Mouse (Mus musculus) testis, adult 2 months (tissue): ENCODE data around the gene Mrpl47. TPM values are rescaled to one million over a fixed set of nuclear protein-coding genes. Genes with fewer than 3 reads are reported as not detected.

Experiments
- H3K27ac ChIP-seq: fragments of 200-500 bp; 2 replicates; pipeline ENCODE4 v1.5.1; 2012; ENCODE audit warnings: low read depth, low read length; ENCODE audit not compliant: control insufficient read depth, insufficient read depth
- H3K27me3 ChIP-seq: fragments of 200-500 bp; 2 replicates; pipeline ENCODE4 v1.6.1; 2012; ENCODE audit warnings: mild to moderate bottlenecking, low read length, moderate library complexity; ENCODE audit not compliant: control insufficient read depth, insufficient read depth
- H3K36me3 ChIP-seq: fragments of 200-500 bp; 2 replicates; pipeline ENCODE4 v1.6.1; 2012; ENCODE audit warnings: mild to moderate bottlenecking, low read length; ENCODE audit not compliant: control insufficient read depth, insufficient read depth
- H3K4me1 ChIP-seq: fragments of 200-500 bp; 2 replicates; pipeline ENCODE4 v1.6.1; 2012; ENCODE audit warnings: low read length; ENCODE audit not compliant: control insufficient read depth, insufficient read depth
- H3K4me3 ChIP-seq: fragments of 200-500 bp; 2 replicates; pipeline ENCODE4 v1.5.1; 2012; ENCODE audit warnings: low read depth, mild to moderate bottlenecking, low read length, moderate library complexity, mixed read lengths; ENCODE audit not compliant: control insufficient read depth
- CTCF ChIP-seq: fragments of 200-500 bp; IDR thresholded peaks from 2 replicates; pipeline ENCODE4 v1.5.1; 2012; ENCODE audit warnings: low read depth, mild to moderate bottlenecking, inconsistent platforms, low read length, moderate library complexity; ENCODE audit not compliant: control insufficient read depth, insufficient read depth, insufficient replicate concordance
- POLR2A ChIP-seq: fragments of 200-500 bp; IDR thresholded peaks from 2 replicates; pipeline ENCODE4 v1.6.1; 2012; ENCODE audit warnings: low read depth, mild to moderate bottlenecking, inconsistent platforms, low read length, moderate library complexity; ENCODE audit not compliant: control insufficient read depth
- polyA plus RNA-seq: library from polyadenylated mRNA; depleted of rRNA; stranded (reverse); fragments of >200 nt; gene quantifications from 2 replicates; pipeline ENCODE4 v1.2.3, GENCODE M21; 2012; rRNA removed

The Mrpl47 gene
- polyA plus RNA-seq, 1 experiment: 18.8 TPM

DNA sequence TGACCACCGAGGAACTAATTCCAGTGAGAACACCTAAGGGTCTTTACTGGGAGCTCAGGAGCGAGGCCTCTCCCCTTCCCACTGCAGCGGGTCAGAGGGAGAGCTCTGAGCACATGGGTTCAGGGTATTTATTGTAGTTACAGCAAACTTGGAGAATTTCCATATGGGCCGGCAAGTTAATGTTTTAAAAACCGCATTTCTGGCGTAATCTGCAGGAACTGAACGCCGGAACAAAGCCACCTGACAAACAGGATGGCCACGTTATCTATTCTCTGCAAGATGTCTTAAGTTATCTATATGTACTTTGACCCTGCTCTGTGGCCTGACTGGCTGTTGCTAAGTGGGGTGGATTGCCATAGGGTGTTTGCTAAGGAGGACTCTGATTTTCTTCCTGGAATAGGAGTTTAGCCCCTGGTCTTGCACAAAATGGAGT, 47.8 kb downstream of the Mrpl47 start:
- no peaks in the 10 kb centered on the region for H3K27me3 ChIP-seq
- TF ChIP-seq POLR2A (no peak), CTCF (no peak)
- H3K4me1 ChIP-seq: no peaks in the 10 kb centered on the region
- no peak overlapping the region for H3K27ac ChIP-seq
- no peaks in the 10 kb centered on the region for H3K36me3 ChIP-seq
- no peak overlapping the region for H3K4me3 ChIP-seq

DNA sequence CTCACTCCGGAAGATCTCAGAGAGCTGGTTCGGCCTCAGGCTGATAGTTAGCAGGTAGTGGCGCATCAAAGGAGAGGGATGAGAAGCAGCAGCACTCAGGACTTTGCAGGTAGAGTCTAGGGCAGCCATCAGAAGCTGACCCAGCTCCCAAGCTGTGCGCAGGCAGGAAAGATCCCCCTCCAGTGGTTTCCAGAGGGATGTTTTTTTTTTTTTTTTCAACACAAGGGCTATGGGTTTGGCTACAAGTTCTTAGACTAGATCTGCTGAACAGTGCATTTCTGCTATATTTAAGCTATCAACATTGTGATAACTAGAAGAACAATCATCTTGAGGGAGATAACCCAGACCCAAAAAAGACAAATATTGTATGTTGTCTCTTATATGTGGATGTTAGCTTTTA, 50.2 kb downstream of the Mrpl47 start:
- no peak overlapping the region for H3K27ac ChIP-seq
- no peak overlapping the region for H3K4me3 ChIP-seq
- no peak for TF ChIP-seq CTCF
- TF ChIP-seq POLR2A: no peak
- H3K36me3 ChIP-seq: no peaks in the 10 kb centered on the region
- no peaks in the 10 kb centered on the region for H3K27me3 ChIP-seq
- H3K4me1 ChIP-seq: no peaks in the 10 kb centered on the region

DNA sequence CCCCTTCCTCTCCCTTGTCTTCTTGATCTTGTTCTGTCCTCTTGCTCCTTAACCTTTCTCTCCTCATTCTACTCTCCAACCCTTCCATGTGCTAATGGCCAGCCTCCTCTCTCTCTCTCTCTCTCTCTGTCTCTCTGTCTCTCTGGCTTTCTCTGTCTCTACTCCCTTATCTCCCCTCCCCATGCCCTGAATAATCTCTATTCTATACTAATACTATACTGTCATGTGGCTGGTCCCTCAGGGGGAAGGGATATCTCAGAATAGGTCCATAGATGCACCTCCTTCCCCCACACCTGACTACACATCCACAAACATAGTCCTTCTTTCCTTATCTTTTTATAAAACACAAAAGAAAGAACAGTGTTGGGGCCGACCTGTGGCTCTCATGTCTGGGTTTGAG, 50.9 kb downstream of the Mrpl47 start:
- H3K27me3 ChIP-seq: no peaks in the 10 kb centered on the region
- H3K27ac ChIP-seq: no peak overlapping the region
- H3K36me3 ChIP-seq: no peaks in the 10 kb centered on the region
- no peak overlapping the region for H3K4me3 ChIP-seq
- no peaks in the 10 kb centered on the region for H3K4me1 ChIP-seq
- no peak for TF ChIP-seq CTCF
- TF ChIP-seq POLR2A: no peak

DNA sequence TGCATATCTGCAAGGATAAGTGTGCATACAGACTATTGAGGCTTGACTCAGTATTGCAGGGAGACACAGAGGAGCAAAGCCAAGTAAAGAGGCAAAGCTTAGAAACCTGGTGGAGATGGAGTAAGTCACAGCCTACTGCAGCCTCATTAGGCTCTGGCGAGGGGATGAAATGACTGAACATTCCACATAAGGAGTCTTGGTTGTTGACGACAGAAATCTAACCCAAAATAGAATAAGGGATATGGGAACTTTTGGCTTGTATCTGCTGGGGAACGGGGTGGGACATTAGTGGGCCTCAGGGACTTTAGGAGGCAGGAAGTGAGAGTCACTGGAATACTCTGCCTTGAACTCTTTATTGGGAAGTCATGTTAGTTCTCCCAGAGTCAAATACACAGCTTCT, 52.8 kb downstream of the Mrpl47 start:
- H3K27me3 ChIP-seq: no peaks in the 10 kb centered on the region
- TF ChIP-seq CTCF (no peak), POLR2A (no peak)

DNA sequence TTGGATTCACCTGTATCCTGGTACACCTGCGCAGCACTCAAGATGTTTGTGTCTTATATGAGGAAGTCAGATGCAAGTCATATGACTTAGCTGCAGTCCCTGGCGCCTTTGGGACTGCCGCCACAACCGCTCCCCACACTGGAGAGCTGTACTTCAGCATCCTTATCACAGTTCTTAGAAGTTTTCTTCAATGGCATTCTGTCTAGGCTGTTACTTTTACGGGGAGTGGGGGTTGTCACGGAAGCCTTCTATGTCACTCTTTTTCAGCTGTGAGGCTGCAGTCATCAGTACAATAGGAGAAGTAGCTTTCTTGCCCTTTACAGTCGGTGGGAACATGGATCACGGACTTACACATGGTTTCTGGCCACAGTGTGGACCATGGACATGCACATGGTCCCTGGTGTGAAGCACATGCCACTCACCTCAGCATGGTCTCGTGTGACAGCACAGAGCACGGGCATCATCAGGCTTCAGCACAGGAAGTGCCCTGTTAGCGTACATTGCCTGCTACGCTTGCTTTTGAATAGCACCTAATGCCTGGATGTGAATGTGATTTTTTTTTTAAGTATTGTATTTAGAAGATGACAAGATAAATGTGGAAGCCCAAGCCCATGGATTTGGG, 54.4 kb downstream of the Mrpl47 start:
- no peak overlapping the region for H3K27ac ChIP-seq
- no peaks in the 10 kb centered on the region for H3K36me3 ChIP-seq
- H3K4me3 ChIP-seq: no peak overlapping the region
- no peaks in the 10 kb centered on the region for H3K27me3 ChIP-seq
- H3K4me1 ChIP-seq: no peaks in the 10 kb centered on the region
- no peak for TF ChIP-seq POLR2A
- no peak for TF ChIP-seq CTCF

More for the DNA sequence above, 52.8 kb downstream of the Mrpl47 start:
- Histone ChIP-seq H3K4me1 (no peaks in the 10 kb centered on the region), H3K4me3 (no peak overlapping the region), H3K27ac (no peak overlapping the region), H3K36me3 (no peaks in the 10 kb centered on the region)

DNA sequence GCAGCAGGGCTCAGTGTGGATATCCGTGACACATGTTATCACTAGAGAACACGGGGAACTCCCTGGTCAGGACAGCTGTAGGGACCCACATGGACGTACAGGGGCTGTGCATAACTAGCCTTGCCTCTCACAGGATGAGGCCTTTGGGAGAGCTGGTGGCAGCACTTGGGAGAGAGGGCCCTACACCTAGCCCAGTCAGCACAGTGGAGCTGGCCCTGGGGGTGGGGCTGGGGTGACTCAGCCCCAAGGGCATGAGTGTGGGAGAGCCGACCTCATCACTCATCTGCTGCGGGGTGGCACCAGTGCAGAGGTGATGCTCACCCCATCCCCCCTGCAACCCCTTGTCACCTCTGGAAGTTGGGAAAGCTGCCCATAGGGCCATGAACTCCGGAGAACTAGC, 61.0 kb downstream of the Mrpl47 start:
- Histone ChIP-seq H3K4me3 (no peak overlapping the region), H3K4me1 (no peaks in the 10 kb centered on the region), H3K36me3 (no peaks in the 10 kb centered on the region), H3K27ac (no peak overlapping the region), H3K27me3 (no peaks in the 10 kb centered on the region)
- no peak for TF ChIP-seq CTCF
- no peak for TF ChIP-seq POLR2A

Other genes with a start within 250 kb of the Mrpl47 start
- gene Kcnmb3, start 245.4 kb downstream of the Mrpl47 start, polyA plus RNA-seq: 3.4 and 3.6 TPM in 2 replicates
- gene Zfp639, start 227.3 kb downstream of the Mrpl47 start, polyA plus RNA-seq: 29.0 and 30.5 TPM in 2 replicates
- gene Mfn1, start 208.1 kb downstream of the Mrpl47 start, polyA plus RNA-seq: 14.6 and 20.9 TPM in 2 replicates
- gene Gnb4, start 121.0 kb downstream of the Mrpl47 start, polyA plus RNA-seq: 1.9 and 2.8 TPM in 2 replicates
- 55.2 and 55.4 TPM in 2 replicates for gene Actl6a, start 31.3 kb downstream of the Mrpl47 start, polyA plus RNA-seq
- 260 and 272 TPM in 2 replicates for gene Ndufb5, start 615 bp downstream of the Mrpl47 start, polyA plus RNA-seq
- gene Usp13, start 79.9 kb upstream of the Mrpl47 start, polyA plus RNA-seq: 0.11 and 0.14 TPM in 2 replicates